Mouse (Mus musculus): Measurements from ENCODE around the gene Phc1. TPM values are rescaled to one million over a fixed set of nuclear protein-coding genes. Genes with fewer than 3 reads are reported as not detected.

Gene Phc1
- polyA plus RNA-seq, 1 experiment: 48.3 TPM

GRCm38 (mm10) chr6:122344386-122345116 is 4.2 kb upstream of the Phc1 start:
- no peaks in the 10 kb centered on the region for H3K27me3 ChIP-seq (ENCODE audit: control insufficient read depth, insufficient read depth, low read length)
- DNase-seq: no peak
- no peak overlapping the region for H3K4me3 ChIP-seq (replicated peaks; ENCODE audit: insufficient read depth, low read depth, low read length)
- no peak overlapping the region for H3K27ac ChIP-seq (ENCODE audit: insufficient read depth, low read length)
- TF ChIP-seq CTCF (IDR thresholded peaks at IDR 0.05; ENCODE audit: borderline replicate concordance, insufficient read depth, low read depth, low read length) (no peak), POLR2A (IDR thresholded peaks at IDR 0.05; ENCODE audit: borderline replicate concordance, insufficient read depth, low read length) (no peak)
- WGBS: 55% methylated on average over 9 of the region's 9 CpGs
- no peaks in the 10 kb centered on the region for H3K4me1 ChIP-seq (ENCODE audit: control insufficient read depth, insufficient read depth, low read length)

DNA sequence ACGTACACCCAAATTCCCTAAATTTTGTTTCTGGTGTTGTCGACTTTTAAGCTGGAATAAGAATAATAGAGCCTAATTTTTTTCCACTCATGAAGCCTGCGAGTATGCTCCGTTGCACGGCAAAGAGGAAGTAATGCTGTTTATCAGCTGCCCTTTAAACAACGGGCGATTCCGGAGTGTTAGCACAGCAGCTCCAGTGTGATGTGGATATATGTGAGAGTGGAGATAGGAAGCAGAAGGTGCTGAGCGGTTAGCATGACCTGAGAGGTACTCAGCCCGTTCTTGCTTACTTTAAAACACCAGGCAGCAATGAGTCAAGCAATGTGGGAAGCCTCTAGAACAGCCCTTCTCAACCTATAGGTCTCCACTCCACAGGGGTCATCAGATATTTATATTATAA is 3.4 kb upstream of the Phc1 start:
- Histone ChIP-seq H3K4me1 (ENCODE audit: control insufficient read depth, insufficient read depth, low read length) (no peaks in the 10 kb centered on the region), H3K27me3 (ENCODE audit: control insufficient read depth, insufficient read depth, low read length) (no peaks in the 10 kb centered on the region), H3K27ac (ENCODE audit: insufficient read depth, low read length) (no peak overlapping the region), H3K4me3 (replicated peaks; ENCODE audit: insufficient read depth, low read depth, low read length) (no peak overlapping the region)
- TF ChIP-seq CTCF (IDR thresholded peaks at IDR 0.05; ENCODE audit: borderline replicate concordance, insufficient read depth, low read depth, low read length): no peak
- TF ChIP-seq POLR2A (IDR thresholded peaks at IDR 0.05; ENCODE audit: borderline replicate concordance, insufficient read depth, low read length): no peak
- 78% methylated on average over 10 of the region's 10 CpGs for WGBS
- DNase-seq: no peak

- no peak for DNase-seq
- WGBS: 32% methylated on average over 5 of the region's 5 CpGs
- TF ChIP-seq POLR2A (IDR thresholded peaks at IDR 0.05; ENCODE audit: borderline replicate concordance, insufficient read depth, low read length) (no peak), CTCF (IDR thresholded peaks at IDR 0.05; ENCODE audit: borderline replicate concordance, insufficient read depth, low read depth, low read length) (no peak)
Observed at GRCm38 (mm10) chr6:122342125-122342524, 1.8 kb upstream of the Phc1 start.

DNA sequence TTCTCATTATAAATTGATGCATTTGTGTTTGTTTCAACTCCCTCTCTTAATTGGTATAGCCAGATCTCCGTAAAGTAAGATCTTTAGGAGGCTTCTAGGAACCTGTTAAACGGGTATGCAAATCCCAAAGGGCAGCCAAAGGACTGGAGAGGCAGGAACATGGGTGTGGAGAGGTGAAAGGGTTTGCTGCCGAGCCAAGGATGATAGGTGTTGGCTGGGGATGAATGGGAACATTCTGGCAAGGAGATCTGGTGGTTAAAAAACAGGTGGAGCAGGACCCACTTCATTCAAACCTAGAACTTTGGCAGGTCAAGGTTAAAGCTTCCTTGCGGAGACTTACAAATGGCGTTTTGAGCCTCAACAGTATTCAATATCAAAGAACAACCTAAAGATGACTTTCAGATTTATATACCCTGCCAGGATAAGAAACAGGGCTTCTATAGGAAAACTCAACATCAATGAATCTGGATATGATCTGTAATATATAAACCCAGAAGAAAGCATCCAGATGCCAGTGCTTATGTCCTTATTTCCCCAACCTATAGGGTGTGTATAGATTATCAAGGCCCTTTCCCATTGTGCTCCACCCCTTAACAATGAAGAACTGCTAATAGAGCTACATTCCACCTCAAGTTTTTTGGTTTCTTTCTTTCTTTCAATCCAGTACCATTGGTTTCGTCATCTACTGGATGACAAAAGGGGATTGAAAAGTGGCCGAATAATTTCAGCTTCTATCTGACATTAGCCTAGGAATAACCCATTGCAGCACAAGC is 863 bp upstream of the Phc1 start:
- WGBS: 59% methylated on average over 7 of the region's 7 CpGs
- no peak for DNase-seq
- no peaks in the 10 kb centered on the region; the same call in 1 of the 2 replicates for H3K4me1 ChIP-seq (ENCODE audit: control insufficient read depth, insufficient read depth, low read length)
- no peak overlapping the region for H3K27ac ChIP-seq (ENCODE audit: insufficient read depth, low read length)
- no peak overlapping the region for H3K4me3 ChIP-seq (replicated peaks; ENCODE audit: insufficient read depth, low read depth, low read length)
- TF ChIP-seq POLR2A (IDR thresholded peaks at IDR 0.05; ENCODE audit: borderline replicate concordance, insufficient read depth, low read length): no peak
- no peak for TF ChIP-seq CTCF (IDR thresholded peaks at IDR 0.05; ENCODE audit: borderline replicate concordance, insufficient read depth, low read depth, low read length)
- no peaks in the 10 kb centered on the region for H3K27me3 ChIP-seq (ENCODE audit: control insufficient read depth, insufficient read depth, low read length)

More at GRCm38 (mm10) chr6:122342125-122342524, 1.8 kb upstream of the Phc1 start:
- Histone ChIP-seq H3K4me1 (ENCODE audit: control insufficient read depth, insufficient read depth, low read length) (no peaks in the 10 kb centered on the region; the same call in 1 of the 2 replicates), H3K4me3 (replicated peaks; ENCODE audit: insufficient read depth, low read depth, low read length) (no peak overlapping the region), H3K27me3 (ENCODE audit: control insufficient read depth, insufficient read depth, low read length) (no peaks in the 10 kb centered on the region), H3K27ac (ENCODE audit: insufficient read depth, low read length) (no peak overlapping the region)

DNA sequence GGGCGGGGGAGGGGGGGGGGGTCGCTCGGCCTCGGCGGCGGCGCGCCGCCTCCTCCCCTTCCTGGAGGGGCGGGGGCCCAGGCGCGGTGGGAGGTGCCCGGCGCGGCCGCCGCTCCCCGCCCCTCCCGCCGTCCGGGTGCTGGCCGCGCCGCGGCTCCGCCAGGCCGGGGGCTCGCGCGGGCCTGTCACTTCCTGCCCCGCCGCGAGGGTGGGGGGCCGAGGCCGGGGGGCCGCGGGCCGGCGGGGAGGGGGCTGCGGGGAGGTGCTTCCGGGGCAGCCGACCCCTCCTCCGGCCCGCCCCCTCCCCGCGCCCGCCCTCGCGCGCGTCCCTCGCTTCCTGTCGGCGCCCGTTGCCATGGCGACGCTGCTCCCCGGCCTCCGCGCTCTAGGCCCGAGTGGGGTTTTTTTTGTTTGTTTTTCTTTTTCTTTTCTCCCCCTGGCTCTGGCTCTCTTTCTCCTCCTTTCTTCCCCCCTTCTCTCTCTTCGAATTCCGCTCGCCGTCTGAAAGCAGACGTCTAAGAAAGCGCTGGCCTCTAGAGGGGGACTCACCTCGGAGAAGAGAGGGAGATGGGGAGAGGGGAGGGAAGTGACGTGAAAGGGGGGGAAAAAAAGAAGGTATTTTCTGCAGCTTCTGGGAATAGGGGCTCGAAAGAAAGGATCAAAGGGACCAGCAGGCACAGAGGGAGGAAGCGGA is 566 bp downstream of the Phc1 start:
- H3K27me3 ChIP-seq (ENCODE audit: control insufficient read depth, insufficient read depth, low read length): no peaks in the 10 kb centered on the region
- no peak overlapping the region for H3K27ac ChIP-seq (ENCODE audit: insufficient read depth, low read length)
- peak; percentile 83 to 85 for DNase-seq
- TF ChIP-seq CTCF (IDR thresholded peaks at IDR 0.05; ENCODE audit: borderline replicate concordance, insufficient read depth, low read depth, low read length) (no peak), POLR2A (IDR thresholded peaks at IDR 0.05; ENCODE audit: borderline replicate concordance, insufficient read depth, low read length) (no peak)
- no peaks in the 10 kb centered on the region; the same call in 1 of the 2 replicates for H3K4me1 ChIP-seq (ENCODE audit: control insufficient read depth, insufficient read depth, low read length)
- H3K4me3 ChIP-seq (replicated peaks; ENCODE audit: insufficient read depth, low read depth, low read length): peak overlapping the region; percentile 91
- 2% methylated on average over 37 of the region's 71 CpGs for WGBS

GRCm38 (mm10) chr6:122339047-122339647 is 1.2 kb downstream of the Phc1 start:
- DNase-seq: peak; percentile 65 to 78
- H3K27ac ChIP-seq (ENCODE audit: insufficient read depth, low read length): no peak overlapping the region; the same call in 1 of the 2 replicates
- no peaks in the 10 kb centered on the region for H3K27me3 ChIP-seq (ENCODE audit: control insufficient read depth, insufficient read depth, low read length)
- TF ChIP-seq POLR2A (IDR thresholded peaks at IDR 0.05; ENCODE audit: borderline replicate concordance, insufficient read depth, low read length) (no peak), CTCF (IDR thresholded peaks at IDR 0.05; ENCODE audit: borderline replicate concordance, insufficient read depth, low read depth, low read length) (no peak)
- no peaks in the 10 kb centered on the region; the same call in 1 of the 2 replicates for H3K4me1 ChIP-seq (ENCODE audit: control insufficient read depth, insufficient read depth, low read length)
- under 1% methylated on average over 48 of the region's 51 CpGs for WGBS
- peak overlapping the region; percentile 67 for H3K4me3 ChIP-seq (replicated peaks; ENCODE audit: insufficient read depth, low read depth, low read length)

DNA sequence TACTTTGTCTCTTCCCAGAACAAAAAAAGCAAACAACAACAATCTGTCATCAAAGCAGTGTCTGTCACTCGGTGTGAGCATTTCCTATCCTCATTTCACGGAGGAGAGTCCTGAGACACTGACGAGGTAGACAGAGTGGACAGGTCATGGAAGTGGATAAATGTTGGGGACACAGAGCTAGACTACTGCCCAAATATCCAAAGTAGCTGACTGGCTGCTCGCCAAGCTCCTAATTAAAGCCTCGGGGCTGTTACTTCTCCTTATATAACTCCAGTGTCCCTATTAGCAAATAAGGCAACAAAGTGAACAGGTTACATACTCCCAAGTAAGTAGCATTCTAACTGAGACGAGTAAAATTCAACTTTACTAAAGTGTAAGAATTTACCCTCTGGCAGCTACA is 2.8 kb downstream of the Phc1 start:
- no peak overlapping the region for H3K27ac ChIP-seq (ENCODE audit: insufficient read depth, low read length)
- DNase-seq: peak; percentile 39 to 42
- WGBS: 53% methylated on average over 6 of the region's 6 CpGs

More for the DNA sequence above, 2.8 kb downstream of the Phc1 start:
- TF ChIP-seq POLR2A (IDR thresholded peaks at IDR 0.05; ENCODE audit: borderline replicate concordance, insufficient read depth, low read length) (no peak), CTCF (IDR thresholded peaks at IDR 0.05; ENCODE audit: borderline replicate concordance, insufficient read depth, low read depth, low read length) (no peak)
- no peaks in the 10 kb centered on the region; the same call in 1 of the 2 replicates for H3K4me1 ChIP-seq (ENCODE audit: control insufficient read depth, insufficient read depth, low read length)
- H3K27me3 ChIP-seq (ENCODE audit: control insufficient read depth, insufficient read depth, low read length): no peaks in the 10 kb centered on the region
- no peak overlapping the region for H3K4me3 ChIP-seq (replicated peaks; ENCODE audit: insufficient read depth, low read depth, low read length)

Measured in cerebellum, adult 2 months (tissue).